Mouse (Mus musculus) C2C12 (cell line): ENCODE results near the gene Gm45902. TPM values are rescaled to one million over a fixed set of nuclear protein-coding genes. Genes with fewer than 3 reads are reported as not detected.
A peak's percentile ranks its signal among the peaks of the same experiment; 100 is the strongest.

Experiments used
- H3K27me3 ChIP-seq: one replicate; pipeline ENCODE4 v1.6.1; 2011; ENCODE audit not compliant: control insufficient read depth, insufficient read depth, insufficient read length
- H3K36me3 ChIP-seq: one replicate; pipeline ENCODE4 v1.6.1; 2011; ENCODE audit not compliant: control insufficient read depth, insufficient read depth
- H3K4me3 ChIP-seq: one replicate; pipeline ENCODE4 v1.5.1; 2011; ENCODE audit warnings: mild to moderate bottlenecking, control low read depth; ENCODE audit not compliant: poor library complexity, insufficient read depth, severe bottlenecking
- H3K79me2 ChIP-seq: one replicate; pipeline ENCODE4 v1.6.1; 2011; ENCODE audit not compliant: control insufficient read depth, insufficient read depth
- H3K79me3 ChIP-seq: one replicate; pipeline ENCODE4 v1.6.1; 2011; ENCODE audit warnings: low read depth, control low read depth
- H3ac ChIP-seq: one replicate; pipeline ENCODE3; 2011; ENCODE audit warnings: low read depth; ENCODE audit not compliant: control insufficient read depth, insufficient read length
- CEBPB ChIP-seq: IDR thresholded peaks from one replicate; pipeline ENCODE4 v1.6.1; 2011; ENCODE audit warnings: low read depth, mild to moderate bottlenecking, control low read depth, moderate library complexity
- CTCF ChIP-seq: IDR thresholded peaks from one replicate; pipeline ENCODE4 v1.5.1; 2011; ENCODE audit not compliant: control insufficient read depth, insufficient read depth, insufficient read length
- FOSL1 ChIP-seq: IDR thresholded peaks from one replicate; pipeline ENCODE4 v1.8.0; 2011; ENCODE audit warnings: mild to moderate bottlenecking, low read length; ENCODE audit not compliant: poor library complexity, insufficient read depth, severe bottlenecking
- MAX ChIP-seq: IDR thresholded peaks from one replicate; pipeline ENCODE4 v1.6.1; 2011; ENCODE audit warnings: mild to moderate bottlenecking, control low read depth
- MYOD1 ChIP-seq: IDR thresholded peaks from one replicate; pipeline ENCODE4 v1.6.1; 2011; ENCODE audit warnings: low read depth; ENCODE audit not compliant: control insufficient read depth, insufficient read length
- MYOG ChIP-seq: IDR thresholded peaks from one replicate; pipeline ENCODE4 v1.6.1; 2011; ENCODE audit not compliant: control insufficient read depth, insufficient read length; ENCODE audit errors: extremely low read depth
- USF1 ChIP-seq: IDR thresholded peaks from one replicate; pipeline ENCODE4 v1.6.1; 2011; ENCODE audit warnings: low read depth, mild to moderate bottlenecking, control low read depth, moderate library complexity
- polyA plus RNA-seq: library from polyadenylated mRNA; unstranded; fragments of >200 nt; fragmentation: generic; extraction: Trizol; gene quantifications from one replicate; pipeline ENCODE4 v1.2.1, GENCODE M21; 2012; ENCODE audit warnings: missing spikeins

Gm45902 gene
- polyA plus RNA-seq, 1 experiment, result 2.5 TPM

DNA sequence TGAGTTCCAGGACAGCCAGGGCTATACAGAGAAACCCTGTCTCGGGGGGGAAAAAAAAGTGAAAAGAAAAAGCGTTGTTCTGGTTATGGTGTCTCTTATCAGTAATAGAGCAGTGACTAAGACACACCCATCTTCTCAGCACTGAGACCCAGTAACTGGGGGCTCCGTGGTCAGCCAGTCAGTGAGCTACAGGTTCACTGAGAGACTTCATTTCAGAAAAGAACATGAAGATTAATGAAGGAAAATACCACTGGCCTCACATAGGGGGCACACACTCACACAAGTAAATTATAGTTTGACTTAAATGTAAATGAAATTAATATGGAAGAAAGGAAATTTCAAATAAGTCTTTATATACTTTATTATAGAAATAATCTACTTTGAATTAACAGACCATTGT, 32.4 kb downstream of the Gm45902 start:
- no peak for TF ChIP-seq CEBPB
- no peak for TF ChIP-seq MYOD1
- TF ChIP-seq MAX, result no peak
- TF ChIP-seq CTCF, result no peak
- TF ChIP-seq FOSL1, result no peak
- TF ChIP-seq MYOG, result no peak
- no peak for TF ChIP-seq USF1
- H3K79me2 ChIP-seq, result no peaks in the 10 kb centered on the region

DNA sequence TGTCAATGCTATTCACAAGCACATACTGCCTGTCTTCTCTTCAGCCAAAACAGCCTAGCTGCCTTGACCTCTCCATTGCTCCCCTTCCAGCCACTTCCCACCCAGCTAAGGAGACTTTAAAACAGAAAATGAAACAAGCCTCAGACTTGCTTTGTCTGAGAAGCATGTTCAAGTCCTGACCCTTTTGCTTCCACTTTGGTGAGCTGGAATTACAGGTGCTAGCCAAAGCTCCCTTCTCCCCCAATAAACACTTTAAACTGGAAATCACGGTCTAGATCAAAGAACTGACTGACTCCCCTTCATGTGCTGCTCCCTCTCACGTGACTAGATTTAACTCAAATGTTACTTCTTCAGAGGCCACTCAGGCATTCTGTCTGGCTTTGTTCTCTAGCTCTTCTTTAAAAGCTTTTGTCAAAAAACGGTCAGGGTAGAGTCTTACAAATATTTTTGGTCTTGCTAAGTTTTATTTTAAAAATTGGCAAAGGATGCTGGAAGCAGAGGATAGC, 36.8 kb downstream of the Gm45902 start:
- H3K79me2 ChIP-seq, result peaks cover 38% of the 10 kb centered on the region
- no peaks in the 10 kb centered on the region for H3K27me3 ChIP-seq
- H3K79me3 ChIP-seq, result peaks cover 29% of the 10 kb centered on the region
- peaks cover 6% of the 10 kb centered on the region for H3K36me3 ChIP-seq
- no peak overlapping the region for H3ac ChIP-seq
- no peak overlapping the region for H3K4me3 ChIP-seq
- TF ChIP-seq MYOG (no peak), MYOD1 (no peak), FOSL1 (no peak)

More for the DNA sequence above, 32.4 kb downstream of the Gm45902 start:
- Histone ChIP-seq H3K4me3 (no peak overlapping the region), H3K36me3 (no peaks in the 10 kb centered on the region), H3ac (no peak overlapping the region), H3K27me3 (no peaks in the 10 kb centered on the region), H3K79me3 (no peaks in the 10 kb centered on the region)

DNA sequence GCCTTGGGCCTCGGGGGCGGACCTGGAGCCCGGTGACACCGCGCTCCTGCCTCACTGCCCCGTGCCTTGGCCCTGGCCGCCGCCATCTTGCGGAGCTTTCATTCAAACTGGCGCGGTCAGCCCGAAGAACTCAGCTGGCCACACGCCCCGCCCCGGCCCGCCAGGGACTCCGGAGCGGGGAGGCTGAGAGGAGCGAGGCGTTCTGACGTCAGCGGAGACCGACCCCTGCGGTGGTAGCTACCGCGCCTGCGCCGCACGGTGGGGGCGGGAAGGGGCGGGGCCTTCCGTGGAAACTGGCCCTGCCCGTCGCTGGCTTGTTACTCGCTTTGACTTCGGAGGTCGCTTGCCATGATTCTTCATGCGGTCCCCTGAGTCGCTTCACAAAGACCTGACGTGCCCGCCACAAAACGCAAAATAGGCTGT, 37.7 kb downstream of the Gm45902 start, which contains the start of gene Suv39h2:
Suv39h2 (minus strand) TSS at position 171 of the 423 bp plus-strand sequence.
- H3K27me3 ChIP-seq, result no peaks in the 10 kb centered on the region
- H3K79me3 ChIP-seq, result peaks cover 36% of the 10 kb centered on the region
- peak within 1 kb of the TSS; percentile 89 for H3K4me3 ChIP-seq
- H3K36me3 ChIP-seq, result peaks cover 13% of the 10 kb centered on the region
- peaks cover 48% of the 10 kb centered on the region for H3K79me2 ChIP-seq
- TF ChIP-seq USF1 (no peak), MYOD1 (no peak), CTCF (no peak)
- peak within 1 kb of the TSS; percentile 97 for H3ac ChIP-seq

DNA sequence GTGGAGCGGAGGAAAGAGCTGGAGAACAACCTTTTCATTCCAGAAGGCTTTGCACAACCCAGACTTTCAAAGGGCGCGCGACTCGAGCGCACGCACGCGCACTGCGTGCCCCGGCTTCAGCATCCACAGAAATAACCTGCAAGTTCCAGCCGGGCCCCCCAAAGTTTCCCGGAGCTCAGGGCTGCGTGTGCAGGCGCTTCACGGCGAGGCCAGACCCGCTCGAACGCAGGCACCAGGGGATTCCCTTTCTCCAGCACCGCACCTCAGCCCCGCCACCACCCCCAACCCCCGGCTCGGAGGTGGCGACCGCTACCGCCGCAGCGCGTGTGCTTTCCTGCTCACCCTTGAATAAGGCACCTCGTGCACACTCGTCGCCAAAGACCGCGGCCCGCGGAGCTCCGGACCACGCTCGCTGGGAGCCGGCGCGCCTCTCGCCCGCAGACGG, 38.2 kb downstream of the Gm45902 start:
- H3K36me3 ChIP-seq, result peaks cover 18% of the 10 kb centered on the region
- peaks cover 52% of the 10 kb centered on the region for H3K79me2 ChIP-seq
- H3K27me3 ChIP-seq, result no peaks in the 10 kb centered on the region
- H3K4me3 ChIP-seq, result peak overlapping the region; percentile 89
- TF ChIP-seq CTCF, result no peak
- TF ChIP-seq CEBPB, result peak; percentile 21
- H3ac ChIP-seq, result peak overlapping the region; percentile 97
- peaks cover 40% of the 10 kb centered on the region for H3K79me3 ChIP-seq

DNA sequence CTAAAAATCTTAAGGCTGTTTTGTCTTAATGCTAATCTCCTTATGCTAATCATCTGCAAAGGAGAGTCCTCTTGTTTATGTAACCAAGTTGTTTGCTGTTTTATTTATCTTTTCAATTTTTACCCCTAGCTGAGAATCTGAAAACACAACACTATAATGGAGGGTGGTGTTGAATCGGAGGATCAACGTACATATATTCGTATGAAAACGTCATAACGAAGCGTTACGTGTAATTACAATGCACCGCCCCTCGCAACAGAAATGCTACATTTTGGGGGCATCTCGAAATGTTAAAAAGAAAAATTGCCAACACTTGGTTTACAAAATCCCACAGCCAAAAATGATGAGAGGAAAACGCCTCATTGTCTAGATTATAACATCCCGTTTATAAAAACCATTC, 38.7 kb downstream of the Gm45902 start:
- H3K4me3 ChIP-seq, result peak overlapping the region; percentile 89
- H3K79me2 ChIP-seq, result peaks cover 57% of the 10 kb centered on the region
- H3K27me3 ChIP-seq, result no peaks in the 10 kb centered on the region
- H3K36me3 ChIP-seq, result peaks cover 23% of the 10 kb centered on the region
- peaks cover 43% of the 10 kb centered on the region for H3K79me3 ChIP-seq
- no peak for TF ChIP-seq CEBPB
- TF ChIP-seq MYOG, result no peak
- TF ChIP-seq MAX, result no peak
- TF ChIP-seq USF1, result no peak
- TF ChIP-seq FOSL1, result no peak
- TF ChIP-seq MYOD1, result no peak
- no peak for TF ChIP-seq CTCF
- peak overlapping the region; percentile 97 for H3ac ChIP-seq

DNA sequence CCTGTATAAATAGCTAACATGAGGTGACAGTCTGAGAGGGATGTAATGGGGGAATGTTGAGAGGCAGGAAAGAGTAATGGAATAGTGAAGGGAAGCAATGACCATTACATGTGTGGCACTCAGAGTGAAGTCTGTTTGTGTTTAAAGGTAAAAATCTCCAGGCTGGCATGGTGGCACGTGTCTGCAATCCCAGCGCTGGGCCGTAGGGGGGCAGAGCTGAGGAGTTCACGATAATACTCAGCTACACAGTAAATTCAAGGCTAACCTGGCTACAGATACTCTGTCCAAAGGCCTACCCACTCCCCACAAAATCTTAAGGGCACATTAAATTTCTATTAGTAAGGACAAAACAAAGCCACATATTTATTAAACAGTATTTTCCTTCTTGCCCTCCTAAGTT, 56.0 kb downstream of the Gm45902 start:
- Histone ChIP-seq H3ac (no peak overlapping the region), H3K79me3 (no peaks in the 10 kb centered on the region), H3K4me3 (no peak overlapping the region), H3K27me3 (no peaks in the 10 kb centered on the region), H3K79me2 (no peaks in the 10 kb centered on the region), H3K36me3 (peaks cover 82% of the 10 kb centered on the region)
- no peak for TF ChIP-seq MAX
- TF ChIP-seq MYOG, result no peak
- TF ChIP-seq FOSL1, result no peak
- TF ChIP-seq CTCF, result no peak
- TF ChIP-seq USF1, result no peak
- no peak for TF ChIP-seq CEBPB
- TF ChIP-seq MYOD1, result no peak

Other genes with a start within 250 kb of the Gm45902 start
- gene Nmt2, start 228.6 kb downstream of the Gm45902 start, polyA plus RNA-seq, result 25.0 TPM
- 9.8 TPM for gene Rpp38, start 180.1 kb downstream of the Gm45902 start, polyA plus RNA-seq
- gene Acbd7, start 176.6 kb downstream of the Gm45902 start, polyA plus RNA-seq, result 0.32 TPM
- not detected for gene Olah, start 115.6 kb downstream of the Gm45902 start, polyA plus RNA-seq
- gene Meig1, start 90.1 kb downstream of the Gm45902 start, polyA plus RNA-seq, result not detected
- gene Dclre1c, start 88.7 kb downstream of the Gm45902 start, polyA plus RNA-seq, result 1.3 TPM
- 4.5 TPM for gene Suv39h2, start 37.8 kb downstream of the Gm45902 start, polyA plus RNA-seq
- 49.0 TPM for gene Hspa14, start within 50 bp of the Gm45902 start, polyA plus RNA-seq
- gene Cdnf, start 240 bp upstream of the Gm45902 start, polyA plus RNA-seq, result 0.21 TPM
- 16.6 TPM for gene Fam107b, start 57.7 kb upstream of the Gm45902 start, polyA plus RNA-seq